Mouse (Mus musculus) sigmoid colon, adult 10 weeks (tissue): ENCODE results near the gene Emc4. TPM values are rescaled to one million over a fixed set of nuclear protein-coding genes. Genes with fewer than 3 reads are reported as not detected.

Source experiments
- polyA plus RNA-seq: library from polyadenylated mRNA; stranded (reverse); fragments of 350-450 nt; fragmentation: Illumina TruSeq; extraction: RNeasy Lipid Tissue Mini Kit (QIAGEN cat#74804); gene quantifications from one replicate; pipeline ENCODE4 v1.2.3, GENCODE M21; 2014; ENCODE audit warnings: low read depth, low replicate concordance

Gene Emc4
- 52.0 TPM for polyA plus RNA-seq

DNA sequence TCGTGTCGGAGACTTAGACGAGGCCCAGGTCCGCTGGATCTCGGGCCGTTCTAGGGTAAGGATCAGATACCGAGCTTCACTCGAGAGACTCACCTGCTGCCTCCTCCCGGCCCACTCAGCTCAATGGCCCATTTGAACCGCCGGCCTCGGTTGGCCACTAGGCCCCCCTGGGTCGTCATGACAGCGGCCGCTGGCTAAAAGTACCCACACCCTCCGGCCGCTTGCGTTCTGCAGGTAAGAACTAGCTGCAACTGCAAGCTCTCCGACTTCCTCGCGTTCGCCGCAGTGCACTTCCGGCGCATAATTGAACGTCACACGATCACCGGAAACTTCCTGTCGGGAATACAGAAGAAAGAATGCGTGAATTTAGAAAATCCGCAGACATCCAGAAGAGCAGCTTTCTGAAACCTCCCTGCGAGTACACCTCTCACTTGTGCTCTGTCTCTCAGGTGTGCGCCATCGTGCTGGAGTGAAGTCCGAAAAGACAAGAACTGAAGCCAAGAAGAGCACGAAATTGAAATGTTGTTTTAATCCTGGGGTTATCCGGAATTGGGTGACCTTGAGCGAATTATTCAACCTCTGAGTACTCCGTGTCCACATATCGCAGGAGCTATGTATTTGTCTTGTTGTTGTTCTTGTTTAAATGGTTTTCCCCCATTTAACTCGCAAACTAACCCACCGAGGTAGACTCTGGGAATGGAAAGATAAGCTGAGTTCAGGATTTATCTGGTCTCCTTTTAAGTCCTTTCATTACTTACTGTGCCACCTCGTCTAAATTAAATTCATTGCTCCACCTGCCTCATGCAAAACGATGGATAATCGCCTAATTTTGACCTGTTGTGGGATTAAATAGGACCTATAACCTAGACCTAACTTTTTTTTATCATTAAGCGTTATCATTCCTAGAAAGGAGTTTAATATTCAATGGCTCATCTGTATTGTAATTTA is at the start of gene Emc4:
Emc4 (minus strand) TSS at position 302 of the 948 bp plus-strand sequence.

DNA sequence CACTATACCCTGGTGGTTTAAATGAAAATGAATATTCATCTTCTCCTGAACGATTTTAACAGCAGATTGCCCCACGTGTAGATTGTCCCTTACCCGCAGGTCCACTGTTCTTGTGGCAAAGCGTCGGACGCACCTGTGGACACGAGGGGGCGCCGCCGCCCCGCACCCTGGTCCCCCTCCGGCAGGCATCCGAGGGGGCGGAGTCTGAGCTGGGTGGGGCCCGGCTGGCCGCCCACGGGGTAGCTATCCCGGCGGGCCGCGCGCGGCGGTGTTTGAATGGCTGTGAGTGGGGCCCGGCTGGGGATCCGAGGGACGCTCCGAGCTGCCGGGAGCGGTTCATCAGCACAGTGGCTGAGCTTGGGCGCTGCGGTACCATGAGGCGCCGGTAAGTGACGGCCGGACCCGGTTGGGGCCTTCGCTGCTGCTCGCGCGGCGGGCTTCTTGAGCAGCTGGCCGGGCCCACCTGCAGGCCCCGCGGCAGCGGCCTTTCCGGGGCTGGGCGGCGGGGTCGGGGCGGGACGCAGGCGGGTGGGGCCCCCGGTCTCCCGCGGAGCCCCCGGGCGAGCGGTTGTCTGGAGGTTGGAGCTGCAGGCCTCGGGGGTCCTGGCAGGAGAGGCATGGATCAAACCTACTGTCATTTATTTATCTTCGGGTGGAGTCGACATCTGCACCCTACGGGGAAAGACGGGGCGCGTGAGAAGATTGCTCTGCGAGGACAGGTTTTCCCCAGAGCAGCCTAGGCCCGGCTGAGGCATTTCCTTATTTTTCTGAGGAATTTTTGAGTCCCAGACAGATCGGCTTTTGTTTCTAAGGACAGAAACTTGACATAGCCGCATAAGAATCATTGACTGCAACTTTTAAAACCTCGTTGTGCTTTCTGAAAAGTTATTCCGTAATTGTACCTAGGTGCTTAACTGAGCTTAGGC is 11.4 kb upstream of the Emc4 start, which contains the start of gene Katnbl1:
Katnbl1 (plus strand) TSS at position 239 of the 926 bp plus-strand sequence.

Other genes starting within 250 kb of the Emc4 start
- not detected for gene Olfr1316, start 233.1 kb downstream of the Emc4 start, polyA plus RNA-seq
- not detected for gene Olfr1317, start 227.7 kb downstream of the Emc4 start, polyA plus RNA-seq
- gene Olfr1318, start 213.8 kb downstream of the Emc4 start, polyA plus RNA-seq: not detected
- gene Lpcat4, start 128.6 kb downstream of the Emc4 start, polyA plus RNA-seq: 1.2 TPM
- not detected for gene Nutm1, start 108.7 kb downstream of the Emc4 start, polyA plus RNA-seq
- 15.6 TPM for gene Nop10, start 106.1 kb downstream of the Emc4 start, polyA plus RNA-seq
- gene Slc12a6, start 102.2 kb downstream of the Emc4 start, polyA plus RNA-seq: 139 TPM
- gene Gm21985, start 101.7 kb downstream of the Emc4 start, polyA plus RNA-seq: not detected
- 64.8 TPM for gene Katnbl1, start 11.2 kb upstream of the Emc4 start, polyA plus RNA-seq
- gene Emc7, start 87.0 kb upstream of the Emc4 start, polyA plus RNA-seq: 42.2 TPM
- gene Chrm5, start 112.7 kb upstream of the Emc4 start, polyA plus RNA-seq: not detected
- 8.1 TPM for gene Aven, start 124.9 kb upstream of the Emc4 start, polyA plus RNA-seq